Mouse (Mus musculus): ENCODE measurements around the gene Map3k19. TPM values are rescaled to one million over a fixed set of nuclear protein-coding genes. Genes with fewer than 3 reads are reported as not detected.
A peak's percentile ranks its signal among the peaks of the same experiment; 100 is the strongest.

Map3k19 gene
- total RNA-seq, 2 experiments from 2014 or later, result 4.7 to 7.5 TPM

DNA sequence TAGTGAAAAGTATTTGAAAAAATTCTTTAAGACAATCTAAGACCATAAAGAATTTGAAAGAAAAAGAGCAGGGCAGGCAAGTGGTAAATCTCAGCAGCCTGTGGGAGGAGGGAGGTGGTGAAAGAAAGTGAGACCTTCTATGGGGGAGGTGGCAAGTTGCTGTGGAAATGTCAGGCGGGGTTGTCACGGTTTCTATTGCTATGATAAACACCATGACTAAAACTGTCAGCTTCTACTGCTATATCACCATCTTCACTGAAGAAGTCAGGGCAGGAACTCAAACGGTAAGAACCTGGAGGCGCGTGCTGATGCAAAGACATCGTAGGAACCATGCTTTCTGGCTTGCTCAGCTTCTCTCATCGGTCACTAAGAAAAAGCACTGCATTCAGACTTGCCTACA, 41.9 kb downstream of the Map3k19 start:
- peak; percentile 34 to 57 for DNase-seq (ENCODE audit: low spot score in 2 of 2)
- intact Hi-C loops (cut with DNase I), result no loop called here

DNA sequence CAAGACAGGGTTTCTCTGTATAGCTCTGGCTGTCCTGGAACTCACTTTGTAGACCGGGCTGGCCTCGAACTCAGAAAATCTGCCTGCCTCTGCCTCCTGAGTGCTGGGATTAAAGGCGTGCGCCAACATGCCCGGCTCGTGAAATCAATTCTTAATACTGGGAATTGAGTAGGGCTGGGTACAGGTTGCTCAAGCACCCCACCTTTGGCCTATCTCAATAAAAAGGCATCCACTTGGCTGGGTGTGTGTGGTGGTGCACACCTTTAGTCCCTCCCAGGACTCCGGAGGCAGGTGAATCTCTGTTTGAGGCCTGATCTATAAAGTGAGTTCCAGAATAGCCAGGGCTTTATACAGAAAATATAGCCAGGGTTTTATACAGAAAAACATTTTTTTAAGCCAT, 46.2 kb downstream of the Map3k19 start:
- DNase-seq (ENCODE audit: low spot score in 2 of 2), result no peak
- intact Hi-C loops (cut with DNase I), result no loop called here

DNA sequence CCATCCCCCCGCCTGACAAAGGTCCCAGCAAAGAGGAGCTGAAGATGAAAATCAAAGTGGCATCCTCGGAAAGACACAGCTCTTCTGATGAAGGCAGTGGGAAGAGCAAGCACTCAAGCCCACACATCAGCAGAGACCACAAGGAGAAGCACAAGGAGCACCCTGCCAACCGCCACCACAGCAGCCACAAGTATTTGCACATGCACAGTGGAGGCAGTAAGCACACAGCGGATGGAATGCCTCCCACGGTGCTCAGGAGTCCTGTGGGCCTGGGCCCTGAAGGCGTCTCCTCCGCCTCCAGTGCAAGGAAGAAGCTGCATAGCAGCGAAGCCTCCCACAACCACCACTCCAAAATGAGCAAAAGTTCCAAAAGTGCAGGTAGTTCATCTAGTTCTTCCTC, 51.9 kb downstream of the Map3k19 start:
- intact Hi-C loops (cut with DNase I), result no loop called here
- DNase-seq (ENCODE audit: low spot score in 2 of 2), result no peak

DNA sequence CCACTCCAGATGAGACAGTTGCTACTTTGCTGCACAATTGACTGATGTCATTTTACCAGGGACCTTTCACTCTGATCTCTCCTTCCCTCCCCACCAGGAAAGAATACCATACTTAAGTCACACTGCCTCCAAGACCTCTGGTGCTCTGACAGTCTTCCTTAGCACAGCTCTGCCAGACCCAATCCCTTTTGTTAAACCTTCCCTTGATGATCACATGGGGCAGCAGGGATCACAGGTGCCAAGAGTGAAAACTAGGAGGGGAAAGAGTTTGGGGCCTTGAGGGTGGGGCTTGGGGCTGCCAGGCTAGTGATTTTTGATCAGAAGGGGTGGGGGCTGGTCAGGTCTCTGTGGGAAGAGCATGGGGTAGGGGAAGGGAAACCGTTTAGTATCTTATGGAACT, 58.1 kb downstream of the Map3k19 start:
- no peak for DNase-seq (ENCODE audit: low spot score in 2 of 2)
- intact Hi-C loops (cut with DNase I), result no loop called here

DNA sequence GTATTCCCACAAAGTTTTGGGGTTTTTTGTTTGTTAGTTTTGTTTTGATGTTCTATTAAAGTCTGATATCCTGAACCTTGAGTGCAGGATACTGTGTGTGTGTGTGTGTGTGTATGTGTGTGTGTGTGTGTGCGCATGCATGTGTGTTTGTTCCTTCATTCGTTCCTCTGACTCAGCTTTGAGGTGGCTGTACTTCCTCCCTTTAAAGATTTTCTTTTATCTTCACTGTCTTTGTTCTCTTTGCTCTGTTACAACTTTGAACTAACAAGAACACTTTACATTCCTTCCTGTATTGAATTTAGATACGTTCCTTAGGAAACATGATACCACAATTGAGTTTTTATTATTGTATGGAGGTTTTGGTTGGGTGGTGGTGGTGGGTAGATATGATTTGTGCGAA, 58.5 kb downstream of the Map3k19 start:
- intact Hi-C loops (cut with DNase I), result no loop called here
- no peak for DNase-seq (ENCODE audit: low spot score in 2 of 2)

DNA sequence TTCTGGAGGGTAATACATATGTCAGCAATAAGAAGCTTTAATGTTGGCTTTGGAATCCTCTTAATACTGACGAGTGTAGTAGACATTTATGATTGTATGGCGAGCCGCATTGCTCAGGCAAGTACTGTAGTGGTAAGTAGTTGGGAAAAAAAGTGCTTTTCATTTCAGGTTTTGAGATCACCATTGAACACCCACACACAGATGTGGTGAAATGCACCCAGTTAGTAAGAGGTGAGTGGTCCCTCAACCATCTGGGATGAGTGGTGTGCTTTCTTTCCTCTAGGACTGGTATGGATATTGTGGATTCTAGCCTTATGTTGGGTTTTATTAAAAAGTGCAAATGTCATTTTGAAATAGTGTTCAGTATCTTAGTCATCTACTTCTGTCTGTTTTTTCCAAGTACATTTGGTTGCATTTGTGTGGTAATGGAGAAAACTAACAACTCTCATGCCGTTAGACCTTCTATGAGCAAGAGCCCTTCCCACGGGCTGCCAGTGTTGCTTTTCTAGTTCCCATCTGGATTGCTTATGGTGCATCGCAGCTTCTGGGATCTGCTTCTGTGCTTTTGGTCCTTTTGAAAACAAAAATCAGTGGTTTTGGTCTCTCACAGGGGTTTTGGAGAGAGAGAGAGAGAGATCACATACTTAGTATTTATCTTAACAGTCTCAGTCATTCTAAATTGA, 59.6 kb downstream of the Map3k19 start:
- intact Hi-C loops (cut with DNase I), result no loop called here
- DNase-seq (ENCODE audit: low spot score in 2 of 2), result no peak

DNA sequence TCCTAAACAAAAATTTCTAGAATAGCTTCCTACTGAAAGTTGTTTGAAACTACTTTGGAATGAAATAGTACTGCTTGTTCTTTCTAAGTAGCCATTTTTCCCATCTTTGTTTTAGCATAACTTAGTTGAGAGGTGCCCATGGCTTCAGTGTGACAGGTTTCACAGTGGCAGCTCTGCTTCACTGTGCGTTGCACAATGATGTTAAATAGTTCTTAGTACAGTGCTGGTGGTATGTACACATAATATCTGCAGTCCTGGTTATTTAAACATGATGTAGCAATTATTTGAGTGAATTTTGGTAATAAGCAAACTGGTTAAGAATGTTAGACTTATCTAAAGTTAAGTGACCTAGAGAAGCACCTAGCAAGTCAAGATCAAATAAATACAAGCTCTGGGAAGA, 61.4 kb downstream of the Map3k19 start:
- intact Hi-C loops (cut with DNase I), result no loop called here
- DNase-seq (ENCODE audit: low spot score in 2 of 2), result no peak

DNA sequence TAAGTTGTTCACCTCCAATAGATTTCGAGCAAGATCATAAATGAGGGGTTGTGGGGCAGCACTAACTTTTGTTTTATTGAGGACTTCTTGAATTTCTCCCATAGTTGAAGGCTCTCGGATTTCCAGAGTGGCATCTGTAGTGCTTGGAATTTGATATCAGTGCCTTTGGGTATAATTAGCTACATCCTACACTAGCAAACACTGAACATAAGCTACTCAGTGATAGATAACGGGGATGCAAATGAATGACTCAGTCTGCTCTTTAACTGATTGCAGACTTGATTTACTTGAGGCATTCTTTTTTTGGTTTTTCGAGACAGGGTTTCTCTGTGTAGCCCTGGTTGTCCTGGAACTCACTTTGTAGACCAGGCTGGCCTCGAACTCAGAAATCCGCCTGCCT, 65.9 kb downstream of the Map3k19 start:
- intact Hi-C loops (cut with DNase I), result no loop called here
- no peak for DNase-seq (ENCODE audit: low spot score in 2 of 2)

DNA sequence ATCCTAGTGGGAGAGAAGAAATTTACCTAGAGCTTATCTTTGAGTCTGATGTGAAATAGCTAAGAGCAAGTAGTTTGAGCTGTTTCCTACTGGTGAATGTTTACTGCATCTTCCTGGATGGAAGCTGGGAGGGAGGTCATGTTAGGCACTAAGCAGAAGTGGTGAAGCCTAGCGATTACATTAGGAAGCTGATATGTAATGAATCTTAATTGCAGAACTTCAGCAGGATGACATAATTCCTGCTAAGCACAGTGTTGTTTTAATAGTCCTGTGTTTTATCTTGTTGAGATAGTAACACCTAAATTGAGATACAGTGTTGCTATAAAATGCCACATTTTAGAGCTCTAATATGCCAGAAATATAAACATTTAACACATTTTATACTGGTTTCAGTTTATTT, 68.9 kb downstream of the Map3k19 start:
- DNase-seq (ENCODE audit: low spot score in 2 of 2), result no peak
- intact Hi-C loops (cut with DNase I), result no loop called here

DNA sequence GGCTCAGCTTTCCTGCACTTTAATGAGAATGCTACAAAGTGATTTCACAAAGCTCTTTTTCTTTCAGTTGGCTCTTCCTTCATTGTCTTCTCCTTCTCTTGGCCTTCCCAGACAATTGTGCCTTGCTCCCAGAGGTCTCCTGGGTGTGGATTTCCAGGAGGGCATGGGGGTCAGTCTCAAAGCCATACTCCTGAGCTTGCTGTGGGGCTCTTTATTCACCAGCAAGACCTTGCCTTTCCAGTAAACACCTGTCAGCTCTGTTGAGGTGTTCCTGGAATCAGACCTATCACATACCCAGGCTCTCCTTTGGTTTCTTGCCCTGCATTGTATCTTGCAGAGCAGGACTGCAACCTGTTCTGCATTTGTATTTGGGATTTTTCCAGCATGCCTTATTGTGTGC, 71.0 kb downstream of the Map3k19 start:
- intact Hi-C loops (cut with DNase I), result no loop called here

DNA sequence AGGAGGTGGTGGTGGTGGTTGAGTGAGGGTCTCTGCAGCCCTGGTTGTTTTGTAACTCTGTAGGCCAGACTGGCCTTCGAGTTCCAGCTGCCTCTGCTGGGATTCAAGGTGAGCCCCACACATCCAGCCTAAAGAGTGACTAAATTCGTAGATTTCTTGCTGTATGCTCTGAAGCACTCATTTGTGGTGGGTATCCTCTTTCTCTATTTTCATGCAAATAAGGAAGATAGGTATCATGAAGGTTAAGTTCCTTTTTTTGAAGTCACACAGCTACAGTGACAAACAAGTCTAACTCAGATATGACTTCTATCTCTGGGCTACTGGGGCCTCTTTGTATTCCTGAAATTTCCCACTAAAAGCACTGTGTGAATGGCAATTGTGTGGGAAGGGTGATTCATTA, 74.0 kb downstream of the Map3k19 start:
- DNase-seq (ENCODE audit: low spot score in 2 of 2), result no peak
- intact Hi-C loops (cut with DNase I), result no loop called here

More for the DNA sequence above, 71.0 kb downstream of the Map3k19 start:
- DNase-seq (ENCODE audit: low spot score in 2 of 2), result no peak

DNA sequence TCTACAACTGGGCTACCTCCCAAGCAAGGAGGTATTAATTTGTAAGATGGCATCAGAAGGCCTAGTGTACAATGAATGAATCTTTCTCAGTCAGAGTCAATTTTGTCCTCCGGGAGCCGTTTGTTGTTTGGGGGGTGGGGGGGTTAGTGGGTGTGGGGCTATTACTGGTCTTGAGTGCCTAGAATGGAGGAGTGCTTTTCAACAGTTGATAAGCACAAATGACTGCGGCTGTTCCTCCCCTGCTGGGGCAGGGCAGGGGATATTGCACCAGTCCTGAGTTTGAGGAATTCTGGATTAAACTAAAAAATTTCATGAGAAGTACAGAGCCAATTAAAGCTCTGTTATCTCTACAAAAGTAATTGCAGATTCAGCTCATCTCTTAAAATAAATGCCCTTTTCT, 74.7 kb downstream of the Map3k19 start:
- DNase-seq (ENCODE audit: low spot score in 2 of 2), result no peak
- intact Hi-C loops (cut with DNase I), result no loop called here

DNA sequence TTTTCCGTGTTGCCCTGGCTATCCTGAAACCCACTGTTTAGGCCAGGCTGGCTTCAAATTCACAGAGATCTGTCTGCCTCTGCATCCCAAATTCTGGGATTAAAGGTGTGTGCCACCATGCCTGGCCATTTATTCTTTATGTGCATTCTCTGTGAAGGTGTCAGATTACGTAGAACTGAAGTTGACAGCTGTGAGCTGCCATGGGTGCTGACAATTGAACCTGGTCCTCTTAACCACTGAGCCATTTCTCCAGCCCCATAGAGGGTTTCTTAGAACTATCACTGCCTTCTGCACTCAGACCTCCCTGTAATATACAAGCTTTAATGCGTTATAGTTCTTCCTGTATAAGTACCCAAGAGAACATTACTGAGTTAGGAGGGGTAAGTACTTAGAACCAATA, 76.2 kb downstream of the Map3k19 start:
- intact Hi-C loops (cut with DNase I), result no loop called here

DNA sequence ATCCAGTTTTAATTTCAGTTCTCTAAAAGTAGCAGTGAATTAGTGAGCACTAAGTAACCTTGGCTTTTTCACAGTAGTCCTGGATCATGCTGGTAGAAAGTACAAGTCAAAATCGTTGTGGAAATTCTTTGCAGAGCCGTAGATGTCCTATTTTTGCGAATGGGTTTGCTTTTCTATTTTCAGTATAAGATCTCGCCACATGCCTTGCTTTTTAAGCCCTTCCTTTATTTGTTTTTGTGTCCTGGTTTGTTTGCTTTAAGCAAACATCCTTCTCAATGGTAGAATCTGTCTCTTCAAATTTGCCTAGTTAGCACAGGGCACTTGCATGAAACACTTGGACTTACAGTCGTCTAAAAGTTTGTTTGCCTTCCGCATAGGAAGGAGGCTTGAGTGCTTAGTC, 78.6 kb downstream of the Map3k19 start:
- DNase-seq (ENCODE audit: low spot score in 2 of 2), result no peak
- intact Hi-C loops (cut with DNase I), result no loop called here

More for the DNA sequence above, 76.2 kb downstream of the Map3k19 start:
- no peak for DNase-seq (ENCODE audit: low spot score in 2 of 2)

DNA sequence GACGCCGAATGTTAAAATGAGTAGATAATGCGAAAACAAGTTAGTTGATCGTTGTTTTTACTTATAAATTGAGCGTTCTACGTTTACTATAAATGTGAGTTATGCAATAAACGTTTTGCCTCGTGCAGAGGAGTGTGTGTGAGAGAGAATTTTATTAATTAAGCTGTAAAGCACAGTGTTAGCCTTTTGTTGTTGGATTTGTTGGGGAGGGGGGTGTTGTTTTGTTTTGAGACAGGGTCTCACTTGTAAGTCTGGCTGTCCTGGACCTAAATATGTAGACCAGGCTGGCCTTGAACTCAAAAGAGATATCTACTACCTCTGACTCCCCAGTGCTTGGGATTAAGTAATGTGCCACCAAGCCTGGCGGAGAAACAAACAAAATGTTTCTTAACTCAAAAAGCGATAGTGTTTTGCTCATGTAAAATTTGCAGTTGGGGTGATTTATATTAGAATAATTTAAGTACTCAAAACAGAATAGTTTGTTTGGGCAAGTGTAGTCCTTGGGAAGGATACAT, 79.6 kb downstream of the Map3k19 start:
- DNase-seq (ENCODE audit: low spot score in 2 of 2), result no peak
- intact Hi-C loops (cut with DNase I), result no loop called here

DNA sequence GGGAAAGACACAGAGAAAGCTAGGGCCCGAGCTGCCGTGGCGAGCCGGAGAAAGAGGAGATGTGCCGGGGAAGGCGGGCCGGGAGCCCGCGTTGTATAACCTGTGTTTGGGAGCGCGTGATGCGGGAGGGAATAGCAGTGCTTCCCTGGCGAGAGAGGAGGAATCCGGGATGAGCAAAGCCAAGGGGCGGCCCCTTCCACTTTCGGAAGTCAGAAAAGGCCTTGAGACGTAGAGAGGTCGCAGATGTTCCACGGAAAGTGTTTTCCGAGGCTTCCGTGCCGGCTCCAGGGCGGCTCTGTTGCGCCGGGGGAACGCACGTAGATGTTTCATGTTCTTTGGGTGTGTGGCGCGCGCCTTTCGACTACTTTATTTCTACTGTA, 80.3 kb downstream of the Map3k19 start:
- intact Hi-C loops (cut with DNase I), result no loop called here

DNA sequence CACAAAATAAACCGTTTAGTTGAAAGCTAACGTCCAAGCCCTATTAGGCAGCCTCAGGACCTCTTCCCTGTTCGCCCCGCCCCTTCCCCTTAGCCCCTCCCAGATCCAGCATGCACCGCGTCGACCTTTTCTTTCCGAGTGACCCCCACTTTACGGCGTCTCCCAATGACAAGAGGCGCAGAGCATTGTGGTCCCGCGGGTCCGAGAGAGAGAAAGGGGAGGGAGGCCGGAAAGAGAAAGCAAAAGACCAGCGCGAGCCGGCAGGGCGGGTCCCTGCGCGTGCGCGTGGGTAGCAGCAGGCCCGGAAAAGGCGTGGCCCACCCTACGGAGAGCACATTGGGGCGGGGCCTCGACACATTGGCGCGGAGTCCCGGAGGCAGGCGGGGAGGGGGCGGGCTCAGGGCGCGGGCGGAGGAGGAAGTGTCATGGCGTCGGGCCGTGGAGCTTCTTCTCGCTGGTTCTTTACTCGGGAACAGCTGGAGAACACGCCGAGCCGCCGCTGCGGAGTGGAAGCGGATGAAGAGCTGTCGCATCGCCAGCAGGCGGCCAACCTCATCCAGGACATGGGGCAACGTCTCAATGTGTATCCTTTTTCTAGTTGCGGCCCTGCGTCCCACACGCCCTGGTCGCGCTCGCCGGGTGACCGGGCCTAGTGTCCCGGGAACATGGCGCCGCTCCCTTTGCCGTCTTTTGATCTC, 80.9 kb downstream of the Map3k19 start, which contains the start of gene Ccnt2:
Gene Ccnt2 (plus strand): TSS at position 362 of the 698 bp plus-strand sequence.
- DNase-seq (ENCODE audit: low spot score in 2 of 2), result peak; percentile 99 to 100
- intact Hi-C loops (cut with DNase I), result no loop called here

More for the DNA sequence above, 80.3 kb downstream of the Map3k19 start:
- DNase-seq (ENCODE audit: low spot score in 2 of 2), result peak in 1 of 2 experiments; percentile 54

DNA sequence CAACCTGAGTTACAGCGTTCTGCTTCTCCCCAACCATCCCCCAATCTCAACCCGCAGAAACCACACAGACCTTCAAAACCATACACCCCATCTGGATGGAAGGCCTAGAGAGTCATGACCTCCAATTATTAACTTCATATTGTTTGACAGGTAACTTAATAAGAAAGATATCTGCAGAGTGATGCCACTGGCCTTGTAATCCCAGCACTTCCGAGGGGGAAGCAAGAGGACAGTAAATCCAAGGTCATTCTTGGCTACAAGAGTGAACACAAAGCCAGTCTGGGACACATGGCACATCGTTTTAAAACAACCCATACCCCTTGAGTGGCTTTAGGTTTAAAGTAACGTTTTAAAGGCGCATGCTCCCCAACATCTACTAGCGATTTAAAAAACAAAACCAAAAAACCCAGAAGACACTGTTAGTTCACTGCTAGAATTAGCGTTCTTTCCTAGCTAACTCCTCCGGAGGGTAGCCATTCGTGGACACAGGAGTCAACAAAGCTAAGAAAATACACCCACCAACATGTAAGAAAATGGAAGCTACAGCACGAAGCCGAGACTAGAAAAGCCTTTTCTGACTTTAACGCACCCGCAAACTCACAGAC, 81.5 kb downstream of the Map3k19 start:
- no peak for DNase-seq (ENCODE audit: low spot score in 2 of 2)
- intact Hi-C loops (cut with DNase I), result no loop called here

DNA sequence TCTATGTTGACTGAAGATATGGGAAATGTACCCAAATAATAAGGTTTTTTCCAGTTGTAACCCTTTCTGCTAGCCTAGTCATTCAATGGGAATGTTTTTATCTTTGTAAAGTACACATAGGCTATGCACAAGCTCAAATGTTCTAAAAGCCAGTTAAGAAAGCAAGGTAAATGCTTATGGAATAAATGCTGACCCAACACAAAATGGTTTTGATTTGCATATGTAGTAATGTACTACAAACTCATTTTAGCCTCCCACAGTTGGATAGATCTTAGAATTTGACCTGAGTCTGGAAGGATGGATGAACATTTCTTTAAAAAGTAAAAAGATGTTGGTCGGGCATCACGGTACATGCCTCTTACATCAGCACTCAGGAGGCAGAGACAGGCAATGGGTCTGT, 88.1 kb downstream of the Map3k19 start:
- no peak for DNase-seq (ENCODE audit: low spot score in 2 of 2)
- intact Hi-C loops (cut with DNase I), result no loop called here

DNA sequence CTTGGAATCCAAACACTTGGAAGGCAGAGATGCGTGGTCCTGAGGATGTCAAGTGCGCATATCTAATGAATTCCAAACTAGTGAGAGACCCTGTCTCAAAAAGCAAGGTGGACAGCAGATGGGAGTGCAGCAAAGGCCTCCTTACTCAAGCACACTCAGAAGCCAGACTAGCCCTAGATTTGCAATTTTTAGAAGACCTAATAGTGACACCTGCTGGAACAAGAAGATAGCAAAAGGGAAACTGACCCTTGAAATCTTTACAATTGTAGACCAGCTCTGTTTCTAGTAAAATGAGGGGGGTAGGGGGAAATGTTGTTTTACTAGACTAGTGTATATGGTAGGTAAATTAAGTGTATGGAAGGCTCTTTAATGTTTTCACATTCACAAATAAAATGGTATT, 89.4 kb downstream of the Map3k19 start:
- DNase-seq (ENCODE audit: low spot score in 2 of 2), result peak in 1 of 2 experiments; percentile 33
- intact Hi-C loops (cut with DNase I), result loop anchor here (2.0 kb wide), 1 partner anchor 265 kb away; no protein-coding TSS in a partner anchor

All from left cerebral cortex, postnatal 14 days (tissue).